Comparison of ENCODE assay signal across 10 mouse cellular contexts in the genomic region with DNA sequence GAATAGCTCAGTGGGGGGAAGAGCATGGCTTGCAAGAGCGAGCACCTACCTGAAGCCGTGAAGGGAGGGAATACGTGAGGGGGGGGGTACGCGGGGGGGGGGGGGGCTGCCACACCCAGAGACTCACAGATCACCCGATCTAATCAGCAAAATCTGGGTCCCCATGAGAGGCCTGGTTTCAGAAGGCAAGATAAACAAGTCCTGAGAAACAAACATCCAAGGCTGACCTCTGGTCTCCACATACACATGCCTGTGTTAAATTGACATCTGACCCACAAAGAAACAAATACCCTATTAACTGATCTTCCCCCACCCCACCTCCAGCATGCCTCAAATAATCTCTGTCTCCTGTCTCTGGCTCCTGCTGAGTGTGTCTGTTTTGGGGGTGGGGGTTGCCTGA. TPM values are rescaled to one million over a fixed set of nuclear protein-coding genes. Genes with fewer than 3 reads are reported as not detected.
DNase-seq lines count a peak whose midpoint lies in the region; ATAC-seq lines count a peak whose summit lies in the region.
"Had no signal": no experiment of that assay in that cellular context is flagged by ENCODE, and none has a peak within 500 bp of the region (broad histone marks: within the 10 kb centered on the region; RNA-seq: fewer than 3 reads in every experiment).

No protein-coding gene starts in this region.

- no peak overlapping the region for H3K27ac ChIP-seq in kidney, embryonic 16.5 days (ENCODE audit: low read length)
- peak overlapping the region; percentile 66 for H3K27ac ChIP-seq in forebrain, embryonic 10.5 days
- no peak overlapping the region for H3K27ac ChIP-seq in limb, embryonic 11.5 days (replicated peaks; ENCODE audit: low read depth, low read length)
- H3K27ac ChIP-seq in neural tube, embryonic 12.5 days, result no peak overlapping the region
- H3K27ac ChIP-seq: macrophage had no signal

- H3K9me3 ChIP-seq in kidney, embryonic 16.5 days (ENCODE audit: low read length), result no peaks in the 10 kb centered on the region
- no peaks in the 10 kb centered on the region for H3K9me3 ChIP-seq in forebrain, embryonic 10.5 days
- H3K9me3 ChIP-seq in limb, embryonic 11.5 days (ENCODE audit: control insufficient read depth, low read length), result no peaks in the 10 kb centered on the region
- H3K9me3 ChIP-seq in neural tube, embryonic 12.5 days, result no peaks in the 10 kb centered on the region

- no peak for ATAC-seq in kidney, embryonic 16.5 days (ENCODE audit: low FRiP score, low TSS enrichment)
- ATAC-seq in limb, embryonic 11.5 days (ENCODE audit: insufficient number of reproducible peaks, low FRiP score, low TSS enrichment, low read depth), result no peak
- ATAC-seq in neural tube, embryonic 12.5 days (ENCODE audit: low FRiP score, low read depth), result no peak

- peak overlapping the region; percentile 80 for H3K4me2 ChIP-seq in kidney, embryonic 16.5 days (replicated peaks; ENCODE audit: low read depth, low read length)
- H3K4me2 ChIP-seq in limb, embryonic 11.5 days (ENCODE audit: low read depth, severe bottlenecking), result peak overlapping the region; percentile 38
- H3K4me2 ChIP-seq in neural tube, embryonic 12.5 days (replicated peaks), result peak overlapping the region; percentile 74

- DNase-seq in kidney, adult 11 months, result no peak
- DNase-seq in forebrain, embryonic 10.5 days (ENCODE audit: extremely low spot score, low spot score), result no peak
- DNase-seq in limb, embryonic 11.5 days (ENCODE audit: low spot score), result no peak
- DNase-seq in testis, postnatal 10 days (ENCODE audit: low spot score), result no peak
- DNase-seq in thymus, adult 18-20 months, result no peak
- DNase-seq in adrenal gland, adult 2 months, result no peak
- DNase-seq: gastrocnemius, postnatal 25 days had no signal

- H3K27me3 ChIP-seq in kidney, embryonic 16.5 days (ENCODE audit: insufficient read depth, low read length), result no peaks in the 10 kb centered on the region
- peaks cover 34% of the 10 kb centered on the region for H3K27me3 ChIP-seq in forebrain, embryonic 10.5 days (ENCODE audit: poor library complexity, severe bottlenecking)
- no peaks in the 10 kb centered on the region for H3K27me3 ChIP-seq in limb, embryonic 11.5 days (ENCODE audit: control insufficient read depth, insufficient read depth, low read length)
- H3K27me3 ChIP-seq in neural tube, embryonic 12.5 days (replicated peaks), result peaks cover 9% of the 10 kb centered on the region; the same call in 1 of the 2 replicates

- peak overlapping the region; percentile 34 for H3K4me3 ChIP-seq in kidney, embryonic 16.5 days (ENCODE audit: low read length)
- H3K4me3 ChIP-seq in forebrain, embryonic 10.5 days, result peak overlapping the region; percentile 94
- no peak overlapping the region; the same call in 1 of the 2 replicates for H3K4me3 ChIP-seq in limb, embryonic 11.5 days (ENCODE audit: low read depth, low read length)
- H3K4me3 ChIP-seq in neural tube, embryonic 12.5 days, result no peak overlapping the region

- H3K9ac ChIP-seq in kidney, embryonic 16.5 days (replicated peaks; ENCODE audit: low read length), result no peak overlapping the region
- H3K9ac ChIP-seq in limb, embryonic 11.5 days (ENCODE audit: low read length), result no peak overlapping the region
- no peak overlapping the region for H3K9ac ChIP-seq in neural tube, embryonic 12.5 days

- H3K4me1 ChIP-seq in kidney, embryonic 16.5 days (ENCODE audit: insufficient read depth, low read length), result peaks cover 26% of the 10 kb centered on the region
- peaks cover 64% of the 10 kb centered on the region for H3K4me1 ChIP-seq in forebrain, embryonic 10.5 days
- peaks cover 11% of the 10 kb centered on the region for H3K4me1 ChIP-seq in limb, embryonic 11.5 days (ENCODE audit: control insufficient read depth, insufficient read depth, low read length)
- H3K4me1 ChIP-seq in neural tube, embryonic 12.5 days, result peaks cover 26% of the 10 kb centered on the region

- 6% methylated on average over 5 of the region's 6 CpGs for WGBS in kidney, embryonic 16.5 days
- WGBS in forebrain, embryonic 10.5 days, result 16% methylated on average over 3 of the region's 6 CpGs
- 0% methylated on average over 2 of the region's 6 CpGs for WGBS in limb, embryonic 11.5 days
- 13% methylated on average over 1 of the region's 6 CpGs for WGBS in neural tube, embryonic 12.5 days

- no peaks in the 10 kb centered on the region for H3K36me3 ChIP-seq in kidney, embryonic 16.5 days (ENCODE audit: insufficient read depth, low read length)
- peaks cover 15% of the 10 kb centered on the region for H3K36me3 ChIP-seq in forebrain, embryonic 10.5 days (replicated peaks)
- peaks cover 2% of the 10 kb centered on the region; the same call in 1 of the 2 replicates for H3K36me3 ChIP-seq in limb, embryonic 11.5 days (ENCODE audit: control insufficient read depth, insufficient read depth, low read length)
- peaks cover 4% of the 10 kb centered on the region for H3K36me3 ChIP-seq in neural tube, embryonic 12.5 days

RNA-seq across cellular contexts. Expression of a gene that starts 1.8 kb away (rescaled TPM):
- 37.1 and 37.7 TPM in 2 replicates for polyA plus RNA-seq in kidney, embryonic 16.5 days (2015; fragmentation: Nextera tagmentation; extraction: Ambion mirVana)
- polyA plus RNA-seq in forebrain, embryonic 10.5 days (2016; fragmentation: Nextera tagmentation; extraction: Ambion mirVana), result 42.1 and 46.4 TPM in 2 replicates
- polyA plus RNA-seq in limb, embryonic 11.5 days (2014; fragmentation: Nextera tagmentation; extraction: Ambion mirVana), result 32.1 and 36.6 TPM in 2 replicates
- 45.6 and 48.5 TPM in 2 replicates for polyA plus RNA-seq in neural tube, embryonic 12.5 days (2016; fragmentation: Nextera tagmentation; extraction: Ambion mirVana)
- total RNA-seq in adrenal gland, adult 2 months (2021), result 10 to 100 TPM; 65.7 to 69.3 TPM
- polyA plus RNA-seq in adrenal gland, adult 2 months (2012; rRNA removed), result 49.3 and 50.1 TPM in 2 replicates

Comparison
In these comparisons a context has a peak if more than half of its experiments do, and no peak if none do; other contexts are left out.
1. H3K4me3 ChIP-seq: peak in kidney, embryonic 16.5 days (single experiment) and forebrain, embryonic 10.5 days (single experiment); none in limb, embryonic 11.5 days (single experiment) and neural tube, embryonic 12.5 days (single experiment).
2. Peak in every context shown above with its lines, with median percentiles within 50 percentile points of each other: H3K4me2 ChIP-seq.